Mouse (Mus musculus) MEL-GATA-1-ER (cell line): ENCODE measurements around the gene Slc17a6.
"Not testable (repeated sequence)": the region's sequence is repeated elsewhere in the genome, so short reads cannot be mapped to it uniquely, and the experiment has no call there.

Source experiments
- DNase-seq: peaks from one replicate; pipeline ENCODE4 v3.0.0-alpha.2; 2012; ENCODE audit warnings: low read depth; ENCODE audit errors: extremely low read depth

Gene Slc17a6

GRCm38 (mm10) chr7:51662441-51662840 is 40.6 kb downstream of the Slc17a6 start:
- no peak for DNase-seq

- no peak for DNase-seq
These were observed 71.9 kb downstream of the Slc17a6 start for GRCm38 (mm10) chr7:51693539-51694217.

- DNase-seq: no peak
These were observed 72.6 kb downstream of the Slc17a6 start for GRCm38 (mm10) chr7:51694452-51694851.

GRCm38 (mm10) chr7:51709508-51709907 is 87.7 kb downstream of the Slc17a6 start:
- DNase-seq: no peak

GRCm38 (mm10) chr7:51710346-51710745 is 88.5 kb downstream of the Slc17a6 start:
- DNase-seq: not testable (repeated sequence)

GRCm38 (mm10) chr7:51715771-51716170 is 94.0 kb downstream of the Slc17a6 start:
- DNase-seq: no peak
